Mouse (Mus musculus): ENCODE data around the gene Ubtf. TPM values are rescaled to one million over a fixed set of nuclear protein-coding genes. Genes with fewer than 3 reads are reported as not detected.

Gene Ubtf
- total RNA-seq, 2 experiments from 2014 or later: 38.2 to 45.5 TPM

DNA sequence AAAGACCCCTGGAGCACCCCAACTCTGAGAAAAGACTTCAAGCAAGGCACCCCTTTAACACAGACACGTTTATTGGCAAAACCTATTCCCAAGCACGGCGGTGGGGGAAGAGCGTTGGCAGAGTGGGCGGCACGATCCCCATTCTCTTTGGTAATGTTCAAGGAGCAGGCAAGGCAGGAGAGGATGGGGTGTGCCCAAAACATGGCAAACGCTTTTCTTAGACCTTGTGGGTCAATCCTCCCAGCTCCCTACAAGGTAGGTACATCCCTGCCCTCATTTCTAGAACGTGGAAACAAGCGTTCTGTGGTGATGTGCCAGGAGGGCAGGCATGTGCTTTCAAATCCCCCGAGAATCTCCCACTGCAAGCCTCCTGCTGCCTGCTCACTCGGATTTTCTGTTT, 29.2 kb upstream of the Ubtf start:
- intact Hi-C loops (cut with DNase I; ENCODE audit: low total_unique reads): no loop called here
- DNase-seq: no peak

DNA sequence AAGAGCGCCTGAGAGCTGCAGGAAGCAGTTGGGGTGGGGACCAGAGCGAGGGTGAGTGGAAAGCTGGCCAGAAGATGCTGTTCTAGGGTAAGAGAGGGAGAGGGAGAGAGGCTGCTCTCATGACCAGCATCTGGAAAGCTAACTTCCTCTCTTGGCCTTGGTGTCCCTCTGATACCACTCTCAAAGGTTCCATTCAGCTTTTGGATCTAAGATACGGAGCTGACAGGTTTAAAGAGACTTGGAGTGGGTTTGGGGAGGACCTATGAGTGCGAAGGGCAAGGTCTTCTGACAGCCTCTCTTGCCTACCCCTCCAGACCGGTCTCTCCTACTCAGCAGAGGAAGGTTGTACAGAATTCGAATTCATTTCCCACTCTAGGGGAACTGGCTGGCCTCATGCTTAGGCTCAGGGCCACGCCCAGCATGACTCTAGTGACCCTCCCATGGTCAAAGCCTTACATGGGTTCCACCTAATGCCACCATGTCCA, 28.6 kb upstream of the Ubtf start:
- DNase-seq: no peak
- intact Hi-C loops (cut with DNase I; ENCODE audit: low total_unique reads): no loop called here

DNA sequence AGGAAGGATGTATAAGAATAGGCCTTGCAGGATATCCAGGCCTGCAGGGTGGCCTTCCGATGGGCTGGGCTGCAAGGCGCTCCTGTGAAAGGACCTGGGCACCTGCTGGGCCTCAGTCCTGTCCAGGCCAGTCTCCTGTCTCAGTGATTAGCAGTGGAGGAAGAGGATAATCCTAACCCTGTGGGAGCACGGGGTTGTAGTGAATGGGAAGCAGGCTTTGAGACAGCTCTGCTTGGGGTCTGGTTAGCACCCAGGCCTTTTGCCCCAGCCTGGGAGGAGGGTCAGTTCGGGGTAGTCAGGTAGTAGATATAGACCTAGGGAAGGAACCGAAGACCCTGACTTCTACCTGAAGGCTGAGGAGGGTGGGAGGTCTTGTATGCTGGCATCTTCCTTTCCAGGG, 28.1 kb upstream of the Ubtf start:
- intact Hi-C loops (cut with DNase I; ENCODE audit: low total_unique reads): no loop called here
- DNase-seq: no peak

- DNase-seq: no peak
- intact Hi-C loops (cut with DNase I; ENCODE audit: low total_unique reads): no loop called here
Observed at GRCm38 (mm10) chr11:102346926-102347325, 27.4 kb upstream of the Ubtf start.

- no peak for DNase-seq
- intact Hi-C loops (cut with DNase I; ENCODE audit: low total_unique reads): no loop called here
Observed at GRCm38 (mm10) chr11:102344458-102344857, 24.9 kb upstream of the Ubtf start.

DNA sequence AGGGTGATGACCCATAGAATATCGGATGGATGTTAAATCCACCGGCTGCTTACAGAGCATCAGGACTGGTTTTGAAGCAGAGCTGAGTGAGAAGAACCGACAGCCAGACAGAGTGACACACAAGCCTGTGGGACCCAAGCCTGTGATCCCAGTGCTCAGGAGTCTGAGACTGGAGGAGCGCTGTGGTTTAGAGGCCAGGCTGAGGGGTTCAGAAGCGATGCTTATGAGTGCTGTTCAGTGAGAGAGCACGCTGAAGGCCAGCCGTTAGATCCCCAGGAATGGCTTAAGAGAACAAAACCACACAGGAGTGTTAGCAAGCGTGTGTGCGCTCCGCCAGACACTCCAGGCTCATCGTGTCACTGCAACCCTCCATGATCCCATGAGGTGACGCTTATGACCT, 23.2 kb upstream of the Ubtf start:
- intact Hi-C loops (cut with DNase I; ENCODE audit: low total_unique reads): no loop called here
- DNase-seq: no peak

DNA sequence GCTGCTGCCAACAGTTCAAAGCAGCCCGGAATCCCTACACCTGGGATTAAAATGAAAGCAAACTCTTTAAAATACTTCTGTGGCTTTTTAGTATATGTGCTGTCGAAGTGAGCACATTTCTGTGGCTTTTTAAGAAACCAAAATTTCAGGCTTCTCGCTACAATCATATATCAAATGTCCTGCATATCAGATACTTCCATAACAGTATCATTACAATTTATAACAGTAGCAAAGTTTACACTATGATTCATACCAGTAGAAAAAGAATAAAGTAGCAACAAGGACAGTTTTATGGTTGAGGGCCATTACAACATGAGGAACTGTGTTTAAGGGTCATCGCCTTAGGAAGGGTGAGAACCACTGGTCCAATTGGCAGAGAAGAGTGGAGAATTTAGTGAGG, 21.6 kb upstream of the Ubtf start:
- no peak for DNase-seq
- intact Hi-C loops (cut with DNase I; ENCODE audit: low total_unique reads): no loop called here

GRCm38 (mm10) chr11:102339624-102340023, 20.1 kb upstream of the Ubtf start:
- DNase-seq: no peak
- intact Hi-C loops (cut with DNase I; ENCODE audit: low total_unique reads): no loop called here

GRCm38 (mm10) chr11:102339195-102339594, 19.7 kb upstream of the Ubtf start:
- intact Hi-C loops (cut with DNase I; ENCODE audit: low total_unique reads): no loop called here
- DNase-seq: no peak

DNA sequence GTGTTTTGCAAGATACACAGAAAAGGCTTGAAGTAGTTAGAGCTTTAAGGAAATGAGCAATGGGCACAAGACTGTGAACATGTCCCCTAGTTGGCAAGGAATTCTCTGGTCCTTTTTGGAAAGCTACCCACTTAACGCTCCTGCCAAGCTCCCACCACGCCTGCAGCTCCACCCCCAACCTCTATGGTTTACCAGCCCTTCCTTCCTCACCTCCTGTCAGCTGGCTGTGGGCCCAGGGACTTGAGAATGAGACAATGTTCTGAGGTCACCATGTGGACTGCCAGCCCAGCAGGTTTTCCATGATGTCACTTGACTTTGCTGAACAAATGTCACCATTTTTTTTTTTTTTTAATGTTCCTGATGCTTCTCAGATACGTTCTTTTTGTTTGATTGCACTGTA, 19.0 kb upstream of the Ubtf start:
- intact Hi-C loops (cut with DNase I; ENCODE audit: low total_unique reads): no loop called here
- peak; percentile 63 for DNase-seq

- no peak for DNase-seq
- intact Hi-C loops (cut with DNase I; ENCODE audit: low total_unique reads): no loop called here
Observed at GRCm38 (mm10) chr11:102337921-102338320, 18.4 kb upstream of the Ubtf start.

GRCm38 (mm10) chr11:102336191-102336590, 16.6 kb upstream of the Ubtf start:
- DNase-seq: no peak
- intact Hi-C loops (cut with DNase I; ENCODE audit: low total_unique reads): no loop called here

DNA sequence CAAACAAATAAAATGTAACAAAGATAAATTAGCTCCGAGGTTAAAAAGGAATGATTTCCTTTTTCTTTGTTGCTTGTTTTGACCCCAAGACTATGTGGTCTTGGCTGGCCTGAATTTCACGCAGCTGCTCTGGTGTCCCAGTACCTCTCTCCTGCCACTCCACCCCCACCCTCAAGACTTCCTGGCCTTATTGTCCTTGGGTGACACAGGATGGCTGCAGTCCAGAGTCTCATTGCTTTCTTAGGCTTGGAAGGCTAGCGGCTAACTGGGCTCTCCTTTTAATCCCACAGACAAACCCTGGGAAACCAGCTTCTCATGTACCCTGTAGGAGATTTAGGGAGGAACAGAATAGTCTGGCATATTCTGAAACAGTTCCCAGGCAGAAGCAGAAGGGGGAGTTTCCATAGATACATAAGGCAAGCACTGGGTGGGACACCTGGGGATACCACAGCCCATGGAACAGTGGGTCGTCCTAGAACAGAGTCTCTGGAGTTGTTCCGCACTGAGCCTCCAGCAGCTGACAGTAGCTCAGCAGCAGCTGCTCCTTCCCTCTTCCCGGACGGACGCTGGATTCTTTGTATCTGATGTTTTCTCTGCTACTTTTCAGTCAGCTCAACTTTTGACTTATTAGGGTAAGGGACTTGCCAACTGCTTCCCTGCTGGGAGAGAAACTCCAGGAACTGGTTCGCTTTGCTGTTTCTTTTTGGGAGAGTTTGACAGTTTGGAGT, 15.6 kb upstream of the Ubtf start:
- intact Hi-C loops (cut with DNase I; ENCODE audit: low total_unique reads): no loop called here
- peak; percentile 45 for DNase-seq

DNA sequence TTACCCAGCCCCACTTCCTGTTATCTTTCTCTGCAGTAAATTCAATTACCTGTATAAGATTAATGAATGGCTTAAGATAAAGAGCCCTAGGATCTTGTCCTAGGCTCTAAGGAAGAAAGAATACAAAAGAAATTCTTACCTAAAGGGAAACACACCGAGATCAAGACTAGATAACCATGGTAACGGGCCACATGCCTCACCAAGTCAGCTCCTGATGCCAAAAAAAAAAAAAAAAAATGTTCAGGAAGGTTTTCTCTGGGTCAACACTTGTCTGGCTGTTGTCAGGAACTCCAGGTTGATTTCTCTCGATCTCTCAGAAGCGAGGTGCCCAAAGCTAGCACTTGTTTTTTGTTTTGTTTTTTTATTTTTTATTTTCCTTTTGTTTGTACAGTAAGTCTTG, 14.5 kb upstream of the Ubtf start:
- intact Hi-C loops (cut with DNase I; ENCODE audit: low total_unique reads): no loop called here
- no peak for DNase-seq

GRCm38 (mm10) chr11:102333061-102333460, 13.5 kb upstream of the Ubtf start:
- intact Hi-C loops (cut with DNase I; ENCODE audit: low total_unique reads): no loop called here
- no peak for DNase-seq

GRCm38 (mm10) chr11:102331806-102332205, 12.3 kb upstream of the Ubtf start:
- intact Hi-C loops (cut with DNase I; ENCODE audit: low total_unique reads): no loop called here
- no peak for DNase-seq

- no peak for DNase-seq
Observed at GRCm38 (mm10) chr11:102330039-102330438, 10.5 kb upstream of the Ubtf start.

GRCm38 (mm10) chr11:102329518-102329917, 10.0 kb upstream of the Ubtf start:
- DNase-seq: no peak
- intact Hi-C loops (cut with DNase I; ENCODE audit: low total_unique reads): loop anchor here (5.0 kb wide), 1 partner anchor 73 kb away; no protein-coding TSS in a partner anchor

More at GRCm38 (mm10) chr11:102330039-102330438, 10.5 kb upstream of the Ubtf start:
- intact Hi-C loops (cut with DNase I; ENCODE audit: low total_unique reads): no loop called here

- intact Hi-C loops (cut with DNase I; ENCODE audit: low total_unique reads): loop anchor here (5.0 kb wide), 1 partner anchor 74 kb away; no protein-coding TSS in a partner anchor
- DNase-seq: no peak
Observed at GRCm38 (mm10) chr11:102327839-102328238, 8.3 kb upstream of the Ubtf start.

GRCm38 (mm10) chr11:102327250-102327649, 7.7 kb upstream of the Ubtf start:
- DNase-seq: no peak

DNA sequence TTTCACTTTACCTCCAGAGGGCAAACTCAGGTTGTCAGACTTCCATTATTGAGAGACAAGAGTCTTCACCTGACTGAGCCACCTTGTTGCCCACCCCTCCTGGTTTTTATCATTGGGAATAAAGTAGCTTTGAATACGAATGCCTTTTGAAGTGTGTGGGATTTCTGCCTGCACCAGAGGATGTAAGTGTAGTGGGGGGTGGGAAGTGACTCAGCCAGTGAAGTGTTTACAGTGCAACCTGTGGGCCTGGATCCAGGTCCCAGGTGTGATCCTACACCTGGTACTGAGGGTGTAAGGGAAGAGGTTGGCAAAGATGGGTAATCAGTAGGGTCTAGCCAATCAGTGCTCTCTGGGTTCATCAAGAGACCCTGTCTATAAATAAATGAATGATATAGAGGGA, 4.0 kb upstream of the Ubtf start:
- intact Hi-C loops (cut with DNase I; ENCODE audit: low total_unique reads): no loop called here
- DNase-seq: no peak

More at GRCm38 (mm10) chr11:102327250-102327649, 7.7 kb upstream of the Ubtf start:
- intact Hi-C loops (cut with DNase I; ENCODE audit: low total_unique reads): loop anchor here (5.0 kb wide), 1 partner anchor 75 kb away; no protein-coding TSS in a partner anchor
